Mouse (Mus musculus): ENCODE results near the gene Cacna1c. TPM values are rescaled to one million over a fixed set of nuclear protein-coding genes. Genes with fewer than 3 reads are reported as not detected.

Gene Cacna1c
- polyA plus RNA-seq, 1 experiment from 2014 or later = 9.3 TPM

GRCm38 (mm10) chr6:119068650-119069049, 127.6 kb downstream of the Cacna1c start:
- Histone ChIP-seq H3K27ac (no peak overlapping the region), H3K9ac (no peak overlapping the region), H3K27me3 (no peaks in the 10 kb centered on the region), H3K4me3 (no peak overlapping the region), H3K4me1 (peaks cover 44% of the 10 kb centered on the region), H3K9me3 (no peaks in the 10 kb centered on the region), H3K36me3 (no peaks in the 10 kb centered on the region), H3K4me2 (no peak overlapping the region)
- no peak for ATAC-seq (ENCODE audit: insufficient number of reproducible peaks, insufficient read depth, low FRiP score, low TSS enrichment, low read depth)
- 70% methylated on average over 4 of the region's 4 CpGs for WGBS

DNA sequence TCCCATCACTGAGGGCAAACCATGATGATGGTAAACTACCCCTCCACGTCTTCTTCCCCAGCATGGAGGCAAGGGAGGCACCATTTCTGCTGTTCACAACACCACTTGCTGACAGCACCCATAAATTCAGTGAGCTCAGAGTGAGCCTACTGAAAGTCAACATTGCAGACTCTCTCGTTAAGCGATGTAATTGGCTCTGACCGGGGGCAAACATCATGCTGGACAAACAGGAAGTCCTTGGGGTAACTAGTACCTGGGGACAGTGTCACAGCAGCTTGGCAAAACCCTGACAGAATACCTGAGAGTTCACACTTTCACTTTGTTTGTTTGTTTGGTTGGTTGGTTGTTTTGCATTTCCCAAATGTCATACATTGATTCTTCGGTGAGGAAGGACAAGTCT, 131.3 kb downstream of the Cacna1c start:
- H3K27ac ChIP-seq = peak overlapping the region; percentile 44; the same call in 1 of the 2 replicates
- H3K36me3 ChIP-seq = no peaks in the 10 kb centered on the region
- H3K4me1 ChIP-seq = peaks cover 48% of the 10 kb centered on the region
- H3K9ac ChIP-seq = no peak overlapping the region
- no peak for ATAC-seq (ENCODE audit: insufficient number of reproducible peaks, insufficient read depth, low FRiP score, low TSS enrichment, low read depth)
- WGBS = 80% methylated on average over 5 of the region's 5 CpGs
- no peaks in the 10 kb centered on the region for H3K9me3 ChIP-seq
- H3K4me2 ChIP-seq = no peak overlapping the region
- H3K4me3 ChIP-seq = no peak overlapping the region
- H3K27me3 ChIP-seq = no peaks in the 10 kb centered on the region

- peaks cover 51% of the 10 kb centered on the region for H3K4me1 ChIP-seq
- no peak for ATAC-seq (ENCODE audit: insufficient number of reproducible peaks, insufficient read depth, low FRiP score, low TSS enrichment, low read depth)
- no peaks in the 10 kb centered on the region for H3K36me3 ChIP-seq
- H3K27me3 ChIP-seq = no peaks in the 10 kb centered on the region
- no peak overlapping the region for H3K4me3 ChIP-seq
- WGBS = 83% methylated on average over 9 of the region's 9 CpGs
- H3K9ac ChIP-seq = no peak overlapping the region
- H3K4me2 ChIP-seq = no peak overlapping the region
- no peaks in the 10 kb centered on the region for H3K9me3 ChIP-seq
- no peak overlapping the region for H3K27ac ChIP-seq
Observed at GRCm38 (mm10) chr6:119064430-119064829, 131.8 kb downstream of the Cacna1c start.

DNA sequence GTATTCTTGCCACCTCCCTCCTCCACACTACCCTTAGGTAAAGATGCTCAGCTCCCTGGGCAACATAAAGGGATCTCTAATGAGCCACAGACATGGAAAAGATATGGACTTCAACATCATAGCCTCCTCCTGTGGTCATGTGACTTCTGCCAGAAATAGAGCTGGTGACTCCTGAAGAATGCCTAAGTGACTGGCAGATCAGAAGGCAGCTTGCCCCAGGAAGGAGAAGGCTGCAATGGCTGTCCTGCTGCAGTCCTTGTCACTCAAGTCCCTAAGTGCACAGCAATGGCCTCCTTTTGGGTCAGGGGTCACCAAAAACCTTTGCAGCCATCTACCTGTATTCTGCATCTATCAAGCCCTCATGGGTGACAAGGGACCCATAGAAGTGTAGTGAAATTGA, 133.5 kb downstream of the Cacna1c start:
- Histone ChIP-seq H3K27ac (no peak overlapping the region), H3K36me3 (no peaks in the 10 kb centered on the region), H3K9me3 (no peaks in the 10 kb centered on the region), H3K27me3 (no peaks in the 10 kb centered on the region), H3K9ac (no peak overlapping the region), H3K4me2 (no peak overlapping the region), H3K4me1 (peaks cover 57% of the 10 kb centered on the region), H3K4me3 (no peak overlapping the region)
- ATAC-seq (ENCODE audit: insufficient number of reproducible peaks, insufficient read depth, low FRiP score, low TSS enrichment, low read depth) = no peak

- Histone ChIP-seq H3K9ac (no peak overlapping the region), H3K4me1 (peaks cover 29% of the 10 kb centered on the region), H3K27me3 (no peaks in the 10 kb centered on the region), H3K4me3 (no peak overlapping the region), H3K27ac (no peak overlapping the region), H3K36me3 (peaks cover 17% of the 10 kb centered on the region), H3K4me2 (no peak overlapping the region), H3K9me3 (no peaks in the 10 kb centered on the region)
- ATAC-seq (ENCODE audit: insufficient number of reproducible peaks, insufficient read depth, low FRiP score, low TSS enrichment, low read depth) = no peak
- WGBS = 62% methylated on average over 3 of the region's 3 CpGs
Observed at GRCm38 (mm10) chr6:119058896-119059295, 137.3 kb downstream of the Cacna1c start.

GRCm38 (mm10) chr6:119058461-119058860, 137.8 kb downstream of the Cacna1c start:
- H3K27ac ChIP-seq = no peak overlapping the region
- 93% methylated on average over 8 of the region's 8 CpGs for WGBS
- H3K9ac ChIP-seq = no peak overlapping the region
- no peaks in the 10 kb centered on the region for H3K27me3 ChIP-seq
- ATAC-seq (ENCODE audit: insufficient number of reproducible peaks, insufficient read depth, low FRiP score, low TSS enrichment, low read depth) = no peak
- H3K4me1 ChIP-seq = peaks cover 27% of the 10 kb centered on the region
- H3K36me3 ChIP-seq = peaks cover 17% of the 10 kb centered on the region
- H3K9me3 ChIP-seq = no peaks in the 10 kb centered on the region
- H3K4me2 ChIP-seq = no peak overlapping the region
- no peak overlapping the region for H3K4me3 ChIP-seq

DNA sequence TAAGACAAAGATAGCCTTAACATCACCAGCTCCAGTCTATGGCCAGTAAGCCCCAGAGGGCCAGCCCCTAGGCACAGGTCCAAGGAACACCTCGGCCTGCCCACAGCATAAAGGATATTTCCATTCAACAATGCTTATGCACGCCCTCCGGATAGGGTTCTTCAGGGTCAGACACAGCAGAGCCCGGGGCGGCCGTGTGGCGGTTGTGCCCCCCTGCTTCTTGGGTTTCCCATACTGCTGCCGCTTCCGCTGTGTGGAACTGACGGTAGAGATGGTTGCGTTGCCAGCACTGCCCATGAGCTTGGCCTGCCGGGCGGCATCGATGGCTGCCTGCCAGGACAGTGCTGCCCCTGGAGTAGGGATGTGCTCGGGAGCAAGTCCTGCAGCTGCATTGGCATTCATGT, 139.1 kb downstream of the Cacna1c start:
- no peak overlapping the region for H3K27ac ChIP-seq
- ATAC-seq (ENCODE audit: insufficient number of reproducible peaks, insufficient read depth, low FRiP score, low TSS enrichment, low read depth) = no peak
- H3K9ac ChIP-seq = no peak overlapping the region
- no peaks in the 10 kb centered on the region for H3K9me3 ChIP-seq
- 90% methylated on average over 15 of the region's 15 CpGs for WGBS
- H3K4me2 ChIP-seq = no peak overlapping the region
- no peak overlapping the region for H3K4me3 ChIP-seq
- H3K27me3 ChIP-seq = no peaks in the 10 kb centered on the region
- peaks cover 17% of the 10 kb centered on the region for H3K36me3 ChIP-seq
- H3K4me1 ChIP-seq = peaks cover 25% of the 10 kb centered on the region

DNA sequence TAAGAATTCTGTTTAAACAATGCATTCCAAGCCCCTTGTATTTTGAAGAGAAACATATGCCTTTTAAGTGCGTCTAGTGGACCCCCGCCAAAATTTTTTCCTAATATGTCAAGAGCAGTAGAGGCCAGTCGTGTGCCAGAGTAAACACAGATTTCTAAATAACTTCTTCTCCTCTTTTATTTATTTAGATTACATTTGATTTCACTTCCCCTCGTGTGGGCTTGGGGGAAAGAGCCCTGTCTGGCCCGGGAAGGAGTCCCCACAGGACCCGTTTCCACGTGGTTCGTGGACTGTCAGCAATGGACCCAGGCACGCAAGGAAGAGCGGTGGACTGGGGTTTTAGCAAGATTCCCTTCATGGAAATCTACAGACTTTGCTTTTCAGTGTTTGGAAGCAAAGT, 143.4 kb downstream of the Cacna1c start:
- H3K36me3 ChIP-seq = peaks cover 21% of the 10 kb centered on the region
- ATAC-seq (ENCODE audit: insufficient number of reproducible peaks, insufficient read depth, low FRiP score, low TSS enrichment, low read depth) = no peak
- H3K27ac ChIP-seq = peak overlapping the region; percentile 62
- no peaks in the 10 kb centered on the region for H3K9me3 ChIP-seq
- peak overlapping the region; percentile 24; the same call in 1 of the 2 replicates for H3K4me2 ChIP-seq
- no peak overlapping the region for H3K4me3 ChIP-seq
- no peak overlapping the region for H3K9ac ChIP-seq
- peaks cover 21% of the 10 kb centered on the region for H3K4me1 ChIP-seq
- H3K27me3 ChIP-seq = no peaks in the 10 kb centered on the region
- 56% methylated on average over 10 of the region's 10 CpGs for whole genome bisulfite sequencing

DNA sequence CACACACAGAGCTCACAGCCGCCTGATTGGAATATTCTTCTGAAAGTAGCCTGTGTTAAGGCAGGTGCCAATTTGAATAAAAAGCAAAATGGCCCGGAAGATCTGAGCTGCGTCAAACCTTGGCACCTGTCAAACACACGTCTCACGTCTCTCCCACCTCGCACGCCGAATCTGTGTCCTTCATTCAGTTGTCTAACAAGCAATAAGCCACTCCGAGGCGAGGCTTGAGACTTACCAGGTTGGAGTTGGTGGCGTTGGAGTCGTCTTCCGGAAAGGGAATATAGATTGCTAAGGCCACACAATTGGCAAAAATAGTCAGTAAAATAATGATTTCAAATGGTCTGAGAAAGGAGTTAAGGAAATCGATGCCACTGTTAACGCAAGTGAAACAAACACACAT, 143.9 kb downstream of the Cacna1c start:
- 78% methylated on average over 15 of the region's 15 CpGs for WGBS
- ATAC-seq (ENCODE audit: insufficient number of reproducible peaks, insufficient read depth, low FRiP score, low TSS enrichment, low read depth) = no peak

DNA sequence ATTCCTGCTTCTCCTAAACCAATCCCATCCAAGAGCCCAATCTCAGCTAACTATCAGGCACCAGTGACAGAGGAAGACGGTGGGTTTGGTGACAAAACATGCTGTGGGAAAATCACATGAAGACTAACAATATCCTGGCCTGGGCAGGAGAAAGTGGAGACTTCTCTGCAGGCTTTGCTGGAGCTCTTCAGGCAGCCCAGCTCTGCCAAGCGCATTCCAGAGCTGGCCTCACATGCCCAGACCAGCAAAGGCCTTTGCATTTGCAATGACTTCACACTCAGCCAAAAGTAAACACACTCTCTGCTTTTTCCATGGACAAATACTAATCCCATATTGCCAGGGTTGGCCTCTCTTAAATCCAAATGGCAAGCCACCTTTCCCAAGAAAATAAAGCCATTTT, 144.5 kb downstream of the Cacna1c start:
- Histone ChIP-seq H3K4me1 (peaks cover 24% of the 10 kb centered on the region), H3K27ac (no peak overlapping the region), H3K36me3 (peaks cover 15% of the 10 kb centered on the region), H3K4me2 (no peak overlapping the region), H3K27me3 (no peaks in the 10 kb centered on the region), H3K4me3 (no peak overlapping the region), H3K9ac (no peak overlapping the region), H3K9me3 (no peaks in the 10 kb centered on the region)
- 82% methylated on average over 2 of the region's 2 CpGs for WGBS
- ATAC-seq (ENCODE audit: insufficient number of reproducible peaks, insufficient read depth, low FRiP score, low TSS enrichment, low read depth) = no peak

More for the DNA sequence above, 143.9 kb downstream of the Cacna1c start:
- H3K4me1 ChIP-seq = peaks cover 21% of the 10 kb centered on the region
- H3K4me2 ChIP-seq = no peak overlapping the region
- H3K27ac ChIP-seq = no peak overlapping the region
- no peaks in the 10 kb centered on the region for H3K27me3 ChIP-seq
- H3K9me3 ChIP-seq = no peaks in the 10 kb centered on the region
- H3K9ac ChIP-seq = no peak overlapping the region
- H3K36me3 ChIP-seq = peaks cover 20% of the 10 kb centered on the region
- H3K4me3 ChIP-seq = no peak overlapping the region

- H3K9ac ChIP-seq = no peak overlapping the region
- peaks cover 16% of the 10 kb centered on the region for H3K4me1 ChIP-seq
- H3K27ac ChIP-seq = no peak overlapping the region
- no peak for ATAC-seq (ENCODE audit: insufficient number of reproducible peaks, insufficient read depth, low FRiP score, low TSS enrichment, low read depth)
- H3K27me3 ChIP-seq = no peaks in the 10 kb centered on the region
- no peak overlapping the region for H3K4me2 ChIP-seq
- H3K9me3 ChIP-seq = no peaks in the 10 kb centered on the region
- 69% methylated on average over 8 of the region's 8 CpGs for WGBS
- 0 out of 2 replicates have a peak, but pooled peaks cover 4% of the 10 kb centered on the region for H3K36me3 ChIP-seq
- no peak overlapping the region for H3K4me3 ChIP-seq
Observed at GRCm38 (mm10) chr6:119047340-119047739, 148.9 kb downstream of the Cacna1c start.

- Histone ChIP-seq H3K27me3 (no peaks in the 10 kb centered on the region), H3K36me3 (no peaks in the 10 kb centered on the region), H3K9ac (no peak overlapping the region), H3K4me3 (no peak overlapping the region), H3K4me2 (no peak overlapping the region), H3K9me3 (no peaks in the 10 kb centered on the region), H3K27ac (no peak overlapping the region), H3K4me1 (peaks cover 21% of the 10 kb centered on the region)
- ATAC-seq (ENCODE audit: insufficient number of reproducible peaks, insufficient read depth, low FRiP score, low TSS enrichment, low read depth) = no peak
- 80% methylated on average over 7 of the region's 7 CpGs for WGBS
Observed at GRCm38 (mm10) chr6:119045498-119045897, 150.7 kb downstream of the Cacna1c start.

GRCm38 (mm10) chr6:119044148-119044547, 152.1 kb downstream of the Cacna1c start:
- Histone ChIP-seq H3K27me3 (no peaks in the 10 kb centered on the region), H3K4me2 (no peak overlapping the region), H3K4me3 (no peak overlapping the region), H3K9me3 (no peaks in the 10 kb centered on the region), H3K4me1 (peaks cover 26% of the 10 kb centered on the region), H3K27ac (no peak overlapping the region), H3K36me3 (no peaks in the 10 kb centered on the region), H3K9ac (no peak overlapping the region)
- 78% methylated on average over 7 of the region's 7 CpGs for WGBS
- ATAC-seq (ENCODE audit: insufficient number of reproducible peaks, insufficient read depth, low FRiP score, low TSS enrichment, low read depth) = no peak

Measured in embryonic facial prominence, embryonic 13.5 days (tissue).